ENCODE assay signal across 18 mouse cellular contexts in genomic region chr7:80654393-80654792, GRCm38 (mm10). TPM values are rescaled to one million over a fixed set of nuclear protein-coding genes. Genes with fewer than 3 reads are reported as not detected.
DNase-seq lines count a peak whose midpoint lies in the region; ATAC-seq and TF ChIP-seq lines count a peak whose summit lies in the region.
"Had no signal": no experiment of that assay in that cellular context is flagged by ENCODE, and none has a peak within 500 bp of the region (broad histone marks: within the 10 kb centered on the region; RNA-seq: fewer than 3 reads in every experiment).

No protein-coding gene starts in this region.

- DNase-seq in cerebellum, adult 2 months, result no peak
- no peak for DNase-seq in heart, postnatal 14 days
- DNase-seq in midbrain, embryonic 11.5 days (ENCODE audit: low spot score, missing footprints), result peak; percentile 78
- no peak for DNase-seq in MN1 (ENCODE audit: low spot score)
- DNase-seq in lung, adult 2 months, result no peak
- DNase-seq: cerebellum, adult 18-20 months; gastrocnemius, postnatal 14 days; kidney, adult 2 months; kidney, postnatal 36 days; left cerebral cortex, postnatal 4 days; thymus, adult 2 months had no signal

- no peaks in the 10 kb centered on the region for H3K27me3 ChIP-seq in cerebellum, adult 2 months (ENCODE audit: control insufficient read depth, insufficient read depth, low read length)
- no peaks in the 10 kb centered on the region for H3K27me3 ChIP-seq in heart, embryonic 15.5 days
- no peaks in the 10 kb centered on the region for H3K27me3 ChIP-seq in midbrain, embryonic 11.5 days (ENCODE audit: control insufficient read depth, insufficient read depth, low read length)
- no peaks in the 10 kb centered on the region for H3K27me3 ChIP-seq in midbrain, embryonic 13.5 days
- H3K27me3 ChIP-seq: embryonic facial prominence, embryonic 15.5 days; heart, embryonic 13.5 days; hindbrain, embryonic 15.5 days; neural tube, embryonic 13.5 days had no signal

- no peak for TF ChIP-seq POLR2A in cerebellum, adult 2 months (IDR thresholded peaks at IDR 0.05; ENCODE audit: borderline replicate concordance, insufficient read depth, low read length)
- TF ChIP-seq POLR2A in lung, adult 2 months (IDR thresholded peaks at IDR 0.05; ENCODE audit: borderline replicate concordance, extremely low read depth, low read depth, low read length), result no peak

- ATAC-seq in cerebellum, adult (ENCODE audit: insufficient number of reproducible peaks, low FRiP score, low TSS enrichment), result no peak
- no peak for ATAC-seq in heart, embryonic 15.5 days (replicated peaks; ENCODE audit: insufficient number of reproducible peaks, insufficient read depth, low FRiP score, low read depth)
- ATAC-seq in midbrain, embryonic 11.5 days (ENCODE audit: low FRiP score), result no peak
- no peak for ATAC-seq in midbrain, embryonic 13.5 days

- intact Hi-C loops in heart, postnatal 14 days (cut with DNase I), result no loop called here

- H3K4me1 ChIP-seq in cerebellum, adult 2 months (ENCODE audit: control insufficient read depth, insufficient read depth, low read length), result peaks cover 42% of the 10 kb centered on the region
- H3K4me1 ChIP-seq in heart, embryonic 15.5 days (replicated peaks), result peaks cover 61% of the 10 kb centered on the region
- H3K4me1 ChIP-seq in midbrain, embryonic 11.5 days (ENCODE audit: control insufficient read depth, insufficient read depth, low read length), result no peaks in the 10 kb centered on the region
- H3K4me1 ChIP-seq in midbrain, embryonic 13.5 days (replicated peaks), result peaks cover 42% of the 10 kb centered on the region
- H3K4me1 ChIP-seq in lung, adult 2 months (ENCODE audit: control insufficient read depth, insufficient read depth, low read length), result peaks cover 8% of the 10 kb centered on the region

- no peaks in the 10 kb centered on the region for H3K9me3 ChIP-seq in heart, embryonic 15.5 days (replicated peaks)
- no peaks in the 10 kb centered on the region for H3K9me3 ChIP-seq in midbrain, embryonic 11.5 days (ENCODE audit: control insufficient read depth, low read length)
- no peaks in the 10 kb centered on the region for H3K9me3 ChIP-seq in midbrain, embryonic 13.5 days
- H3K9me3 ChIP-seq: embryonic facial prominence, embryonic 15.5 days; heart, embryonic 13.5 days; hindbrain, embryonic 15.5 days; neural tube, embryonic 13.5 days had no signal

- H3K36me3 ChIP-seq in heart, embryonic 15.5 days, result no peaks in the 10 kb centered on the region
- H3K36me3 ChIP-seq in midbrain, embryonic 11.5 days (ENCODE audit: control insufficient read depth, insufficient read depth, low read length), result no peaks in the 10 kb centered on the region
- no peaks in the 10 kb centered on the region for H3K36me3 ChIP-seq in midbrain, embryonic 13.5 days
- H3K36me3 ChIP-seq: embryonic facial prominence, embryonic 15.5 days; hindbrain, embryonic 15.5 days; neural tube, embryonic 13.5 days had no signal

- no peak overlapping the region for H3K9ac ChIP-seq in heart, embryonic 15.5 days
- no peak overlapping the region for H3K9ac ChIP-seq in midbrain, embryonic 11.5 days (ENCODE audit: low read length)
- H3K9ac ChIP-seq in midbrain, embryonic 13.5 days (replicated peaks), result no peak overlapping the region
- H3K9ac ChIP-seq: embryonic facial prominence, embryonic 15.5 days; hindbrain, embryonic 15.5 days; neural tube, embryonic 13.5 days had no signal

- peak overlapping the region; percentile 73; the same call in 1 of the 2 replicates for H3K27ac ChIP-seq in cerebellum, adult 2 months (ENCODE audit: insufficient read depth, low read length)
- H3K27ac ChIP-seq in heart, embryonic 15.5 days, result peak overlapping the region; percentile 77; the same call in 1 of the 2 replicates
- no peak overlapping the region for H3K27ac ChIP-seq in midbrain, embryonic 11.5 days (ENCODE audit: low read depth, low read length)
- no peak overlapping the region for H3K27ac ChIP-seq in midbrain, embryonic 13.5 days

- 73% methylated on average over 7 of the region's 7 CpGs for WGBS in cerebellum, adult 2 months
- WGBS in heart, embryonic 15.5 days, result 80% methylated on average over 7 of the region's 7 CpGs
- WGBS in midbrain, embryonic 11.5 days, result 86% methylated on average over 7 of the region's 7 CpGs
- 87% methylated on average over 7 of the region's 7 CpGs for WGBS in midbrain, embryonic 13.5 days
- WGBS in lung, adult 2 months, result 73% methylated on average over 7 of the region's 7 CpGs

- no peak overlapping the region for H3K4me2 ChIP-seq in heart, embryonic 15.5 days
- no peak overlapping the region for H3K4me2 ChIP-seq in midbrain, embryonic 11.5 days
- H3K4me2 ChIP-seq in midbrain, embryonic 13.5 days (replicated peaks), result no peak overlapping the region
- H3K4me2 ChIP-seq: embryonic facial prominence, embryonic 15.5 days; heart, embryonic 13.5 days; hindbrain, embryonic 15.5 days; neural tube, embryonic 13.5 days had no signal

- H3K4me3 ChIP-seq in cerebellum, adult 2 months (replicated peaks; ENCODE audit: insufficient read depth, low read depth, low read length), result no peak overlapping the region
- H3K4me3 ChIP-seq in heart, embryonic 15.5 days, result no peak overlapping the region
- H3K4me3 ChIP-seq in midbrain, embryonic 11.5 days (ENCODE audit: low read depth, low read length), result no peak overlapping the region
- H3K4me3 ChIP-seq in midbrain, embryonic 13.5 days (replicated peaks), result no peak overlapping the region
- no peak overlapping the region for H3K4me3 ChIP-seq in lung, adult 2 months (replicated peaks; ENCODE audit: extremely low read depth, low read depth, low read length)
- H3K4me3 ChIP-seq: embryonic facial prominence, embryonic 15.5 days; heart, embryonic 13.5 days; hindbrain, embryonic 15.5 days; neural tube, embryonic 13.5 days had no signal

- no peak for TF ChIP-seq CTCF in cerebellum, adult 2 months (IDR thresholded peaks at IDR 0.05; ENCODE audit: borderline replicate concordance, insufficient read depth, low read depth, low read length)
- no peak for TF ChIP-seq CTCF in lung, adult 2 months (IDR thresholded peaks at IDR 0.05; ENCODE audit: insufficient read depth, low read length)

RNA-seq across cellular contexts. Expression of gene Crtc3, which starts 34.3 kb away (rescaled TPM):
- polyA plus RNA-seq in cerebellum, adult 2 months (2012; rRNA removed), result 21.7 and 24.8 TPM in 2 replicates
- 16.9 and 21.7 TPM in 2 replicates for polyA plus RNA-seq in heart, embryonic 15.5 days (2015; fragmentation: Nextera tagmentation; extraction: Ambion mirVana)
- total RNA-seq in heart, postnatal 14 days (2021), result 10 to 100 TPM; 16.2 to 20.1 TPM
- polyA plus RNA-seq in midbrain, embryonic 11.5 days (2014; fragmentation: Nextera tagmentation; extraction: Ambion mirVana), result 7.9 and 9.2 TPM in 2 replicates
- 12.4 and 13.1 TPM in 2 replicates for polyA plus RNA-seq in midbrain, embryonic 13.5 days (2015; fragmentation: Nextera tagmentation; extraction: Ambion mirVana)
- polyA plus RNA-seq in lung, adult 2 months (2012; rRNA removed), result 26.3 and 27.9 TPM in 2 replicates

Comparison
In these comparisons a context has a peak if more than half of its experiments do, and no peak if none do; other contexts are left out.
1. H3K27ac ChIP-seq: peak in cerebellum, adult 2 months (single experiment) and heart, embryonic 15.5 days (single experiment); none in midbrain, embryonic 11.5 days (single experiment) and midbrain, embryonic 13.5 days (single experiment).